Mouse (Mus musculus) stomach, embryonic 16.5 days (tissue): ENCODE results near the gene Rgs3. TPM values are rescaled to one million over a fixed set of nuclear protein-coding genes. Genes with fewer than 3 reads are reported as not detected.

ENCODE experiments used
- ATAC-seq: fragments of 200-750 bp; cut with Nextera tagmentation; 2 replicates; pipeline ENCODE4 v1.8.0; 2017; ENCODE audit warnings: moderate number of reproducible peaks, moderate TSS enrichment; ENCODE audit not compliant: insufficient read depth, low FRiP score
- H3K27ac ChIP-seq: fragments of 300-500 bp; sonication (generic); 2 replicates; pipeline ENCODE4 v1.5.1; 2014; ENCODE audit warnings: low read length
- H3K27me3 ChIP-seq: fragments of 300-500 bp; sonication (generic); 2 replicates; pipeline ENCODE4 v1.6.1; 2014; ENCODE audit warnings: low read length, control low read depth, mixed read lengths; ENCODE audit not compliant: control insufficient read depth, insufficient read depth
- H3K36me3 ChIP-seq: fragments of 300-500 bp; sonication (generic); 2 replicates; pipeline ENCODE4 v1.6.1; 2014; ENCODE audit warnings: low read length; ENCODE audit not compliant: control insufficient read depth, insufficient read depth
- H3K4me1 ChIP-seq: fragments of 300-500 bp; sonication (generic); 2 replicates; pipeline ENCODE4 v1.6.1; 2014; ENCODE audit warnings: low read length, control low read depth, mixed read lengths; ENCODE audit not compliant: control insufficient read depth, insufficient read depth
- H3K4me2 ChIP-seq: fragments of 300-500 bp; sonication (generic); 2 replicates; pipeline ENCODE4 v1.6.1; 2014; ENCODE audit warnings: low read depth, low read length, mixed read lengths
- H3K4me3 ChIP-seq: fragments of 300-500 bp; sonication (generic); replicated peaks from 2 replicates; pipeline ENCODE4 v1.5.1; 2014; ENCODE audit warnings: mild to moderate bottlenecking, low read length
- H3K9ac ChIP-seq: fragments of 300-500 bp; sonication (generic); 2 replicates; pipeline ENCODE4 v1.6.1; 2014; ENCODE audit warnings: low read length
- H3K9me3 ChIP-seq: fragments of 300-500 bp; sonication (generic); replicated peaks from 2 replicates; pipeline ENCODE4 v1.6.1; 2016; ENCODE audit warnings: low read length, control low read depth; ENCODE audit not compliant: control insufficient read depth
- WGBS: fragments of 180-500 bp; shearing (Covaris S2); extraction: QIAGEN DNeasy Blood & Tissue Kit; methylation state at CpG from one replicate; pipeline ENCODE4 v1.1.7; 2014; 5-methylcytosine and 5-hydroxymethylcytosine counted together
- polyA plus RNA-seq: library from polyadenylated mRNA; unstranded; fragments of >200 nt; fragmentation: Nextera tagmentation; extraction: Ambion mirVana; gene quantifications from 2 replicates; pipeline ENCODE4 v1.2.1, GENCODE M21; 2015

The Rgs3 gene
- polyA plus RNA-seq: 51.4 and 55.2 TPM in 2 replicates

DNA sequence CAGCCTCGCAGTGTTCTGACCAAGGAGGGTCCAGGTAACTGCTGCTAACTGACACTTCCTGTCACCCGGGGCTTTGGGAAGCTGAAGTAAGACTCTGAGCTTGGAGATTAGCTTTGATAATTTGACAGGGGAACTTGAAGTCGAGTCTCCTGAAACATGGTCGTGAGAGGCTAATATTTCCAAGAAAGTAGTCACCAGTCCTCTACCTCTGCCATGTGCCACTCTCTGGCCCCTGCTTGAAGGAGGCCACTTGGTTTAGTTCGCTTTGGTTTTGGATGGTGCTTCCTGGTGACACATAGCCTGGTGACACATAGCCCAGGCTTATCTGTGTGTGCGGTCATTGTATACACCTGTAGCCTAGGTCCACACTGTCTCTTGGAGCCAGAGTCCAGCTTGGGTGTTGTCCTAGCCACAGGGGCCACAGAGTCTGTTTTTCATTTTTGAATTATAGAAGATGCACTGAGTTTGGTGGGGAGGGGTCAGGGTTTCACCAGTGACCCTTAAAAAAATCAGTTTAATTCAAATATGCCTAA lies at the start of gene Rgs3:
Gene Rgs3 (plus strand): TSS at position 51 of the 533 bp plus-strand sequence.
- Histone ChIP-seq H3K36me3 (no peaks in the 10 kb centered on the region), H3K9ac (no peak within 1 kb of the TSS), H3K4me3 (no peak within 1 kb of the TSS), H3K9me3 (no peaks in the 10 kb centered on the region), H3K4me1 (no peaks in the 10 kb centered on the region), H3K27me3 (no peaks in the 10 kb centered on the region), H3K4me2 (no peak within 1 kb of the TSS), H3K27ac (no peak within 1 kb of the TSS)
- WGBS: 49% methylated on average over 6 of the region's 6 CpGs
- ATAC-seq: no peak

DNA sequence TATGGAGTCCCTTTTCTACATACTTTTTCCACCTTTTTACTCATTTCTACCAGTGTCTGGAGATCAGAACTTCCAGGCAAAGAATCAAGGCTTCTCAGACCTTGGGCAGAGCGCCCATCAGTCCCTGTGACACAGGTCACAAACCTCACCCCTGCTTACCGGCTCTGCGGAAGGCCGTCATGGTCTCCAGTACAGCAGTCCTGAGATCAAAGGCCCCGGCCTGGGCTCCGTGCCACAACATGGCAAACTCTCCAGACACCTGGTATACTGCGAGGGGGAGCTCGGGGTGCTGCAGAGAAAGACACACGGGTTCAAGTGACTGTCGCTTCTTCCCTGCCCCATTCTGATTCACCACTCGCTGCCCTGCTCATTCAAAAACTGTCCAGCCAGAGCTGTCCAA lies 49.7 kb upstream of the Rgs3 start:
- H3K9ac ChIP-seq: no peak overlapping the region
- H3K27ac ChIP-seq: no peak overlapping the region
- no peak for ATAC-seq
- H3K4me2 ChIP-seq: no peak overlapping the region
- 86% methylated on average over 11 of the region's 11 CpGs for WGBS
- H3K9me3 ChIP-seq: no peaks in the 10 kb centered on the region
- peaks cover 22% of the 10 kb centered on the region for H3K36me3 ChIP-seq
- H3K4me1 ChIP-seq: 0 out of 2 replicates have a peak, but pooled peaks cover under 1% of the 10 kb centered on the region
- H3K4me3 ChIP-seq: no peak overlapping the region
- no peaks in the 10 kb centered on the region for H3K27me3 ChIP-seq

DNA sequence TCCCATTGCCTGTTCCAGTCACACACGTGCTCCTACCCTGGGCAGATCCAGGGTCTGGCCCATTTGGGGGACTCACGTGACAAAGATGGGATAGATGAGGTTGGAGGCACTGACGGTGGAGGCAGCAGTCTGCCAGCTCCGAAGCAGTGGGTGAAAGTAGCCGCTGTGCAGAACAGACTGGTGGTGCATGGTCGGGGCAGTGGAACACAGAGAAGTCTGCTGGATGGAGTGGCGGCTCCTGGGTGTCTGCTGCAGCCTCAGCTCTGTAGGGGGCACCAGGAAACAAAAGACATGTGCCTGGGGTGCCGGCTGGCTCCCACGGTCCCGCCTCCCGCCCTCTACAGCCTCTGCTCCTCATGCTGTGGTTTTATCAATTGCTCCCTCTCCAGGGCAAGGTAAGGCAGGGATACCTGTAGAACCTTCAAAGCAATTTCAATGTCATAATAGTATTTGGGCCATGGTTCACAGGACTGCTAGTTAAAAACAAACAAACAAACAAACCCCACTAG lies 45.6 kb upstream of the Rgs3 start:
- Histone ChIP-seq H3K9ac (no peak overlapping the region), H3K27ac (no peak overlapping the region), H3K4me1 (peaks cover 40% of the 10 kb centered on the region), H3K9me3 (no peaks in the 10 kb centered on the region), H3K36me3 (peaks cover 19% of the 10 kb centered on the region), H3K27me3 (no peaks in the 10 kb centered on the region), H3K4me3 (no peak overlapping the region), H3K4me2 (no peak overlapping the region)
- no peak for ATAC-seq
- WGBS: 55% methylated on average over 11 of the region's 11 CpGs

DNA sequence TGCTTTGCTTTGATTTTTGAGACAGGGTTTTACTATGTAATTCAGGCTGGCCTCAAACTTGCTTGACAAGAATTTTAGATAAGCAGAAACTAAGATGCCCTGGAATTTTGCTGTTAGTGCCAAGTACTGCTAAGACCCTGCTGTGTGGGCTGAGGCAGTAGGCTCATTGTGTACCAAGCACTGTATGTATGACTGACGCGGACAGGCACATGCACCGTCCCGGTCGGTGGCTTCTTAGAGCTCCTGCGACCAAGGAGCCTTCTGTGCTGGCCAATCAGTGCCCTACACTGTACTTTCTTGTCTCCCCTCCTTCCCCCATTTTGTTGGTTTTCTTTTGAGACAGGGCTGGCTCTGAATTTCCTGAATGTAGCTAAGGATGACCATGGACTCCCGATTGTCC lies 44.7 kb upstream of the Rgs3 start:
- Histone ChIP-seq H3K27ac (peak overlapping the region; percentile 52), H3K9me3 (no peaks in the 10 kb centered on the region), H3K4me2 (peak overlapping the region; percentile 81), H3K4me1 (peaks cover 42% of the 10 kb centered on the region), H3K4me3 (no peak overlapping the region), H3K36me3 (peaks cover 14% of the 10 kb centered on the region), H3K9ac (peak overlapping the region; percentile 33; the same call in 1 of the 2 replicates), H3K27me3 (no peaks in the 10 kb centered on the region)
- 81% methylated on average over 7 of the region's 7 CpGs for WGBS
- ATAC-seq: no peak

DNA sequence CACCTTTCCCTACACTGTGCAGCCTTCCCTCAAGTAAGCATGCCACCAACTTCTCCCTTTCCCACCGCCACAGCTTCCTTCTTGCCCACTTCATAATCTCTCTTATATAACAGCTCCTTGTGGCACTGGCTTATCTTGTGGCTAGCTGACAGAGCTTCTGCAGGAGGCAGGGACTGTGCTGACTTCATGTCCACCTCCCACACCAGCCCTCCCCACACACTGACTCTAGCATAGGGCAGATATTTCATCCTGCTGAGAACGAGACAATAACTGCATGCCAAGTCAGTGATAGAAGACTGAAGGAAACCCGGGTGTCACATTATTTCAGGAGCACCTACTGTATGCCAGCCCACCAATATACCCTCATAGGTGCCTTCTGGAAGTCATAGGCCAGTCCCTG lies 44.2 kb upstream of the Rgs3 start:
- WGBS: 60% methylated on average over 3 of the region's 3 CpGs
- H3K9ac ChIP-seq: peak overlapping the region; percentile 56
- no peaks in the 10 kb centered on the region for H3K27me3 ChIP-seq
- no peak for ATAC-seq
- H3K27ac ChIP-seq: peak overlapping the region; percentile 52
- peak overlapping the region; percentile 81 for H3K4me2 ChIP-seq
- H3K36me3 ChIP-seq: peaks cover 14% of the 10 kb centered on the region
- H3K4me1 ChIP-seq: peaks cover 42% of the 10 kb centered on the region
- H3K9me3 ChIP-seq: no peaks in the 10 kb centered on the region
- peak overlapping the region; percentile 18 for H3K4me3 ChIP-seq

DNA sequence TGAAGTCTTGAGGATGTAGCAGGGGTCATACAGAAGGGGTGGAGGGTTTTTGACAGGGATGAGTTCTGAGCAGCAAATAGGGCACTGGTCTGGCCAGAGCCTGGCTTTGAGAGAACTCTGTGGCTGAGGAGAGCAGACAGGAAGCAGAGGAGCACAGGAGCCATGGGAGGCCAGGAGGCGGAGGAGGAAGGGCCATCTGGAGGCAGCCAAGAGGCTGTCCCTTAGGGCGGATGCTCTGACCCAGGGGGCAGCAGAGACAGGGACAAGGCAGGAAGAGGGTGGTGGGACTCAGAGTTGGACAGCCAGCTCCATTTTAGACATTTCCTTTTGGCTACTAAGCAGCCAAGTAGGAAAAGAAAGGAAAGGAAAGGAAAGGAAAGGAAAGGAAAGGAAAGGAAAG lies 43.6 kb upstream of the Rgs3 start:
- Histone ChIP-seq H3K4me3 (peak overlapping the region; percentile 18), H3K9ac (peak overlapping the region; percentile 56), H3K4me1 (peaks cover 42% of the 10 kb centered on the region), H3K27ac (peak overlapping the region; percentile 52), H3K9me3 (no peaks in the 10 kb centered on the region), H3K36me3 (peaks cover 12% of the 10 kb centered on the region), H3K4me2 (peak overlapping the region; percentile 81), H3K27me3 (no peaks in the 10 kb centered on the region)
- no peak for ATAC-seq
- WGBS: 49% methylated on average over 2 of the region's 2 CpGs

DNA sequence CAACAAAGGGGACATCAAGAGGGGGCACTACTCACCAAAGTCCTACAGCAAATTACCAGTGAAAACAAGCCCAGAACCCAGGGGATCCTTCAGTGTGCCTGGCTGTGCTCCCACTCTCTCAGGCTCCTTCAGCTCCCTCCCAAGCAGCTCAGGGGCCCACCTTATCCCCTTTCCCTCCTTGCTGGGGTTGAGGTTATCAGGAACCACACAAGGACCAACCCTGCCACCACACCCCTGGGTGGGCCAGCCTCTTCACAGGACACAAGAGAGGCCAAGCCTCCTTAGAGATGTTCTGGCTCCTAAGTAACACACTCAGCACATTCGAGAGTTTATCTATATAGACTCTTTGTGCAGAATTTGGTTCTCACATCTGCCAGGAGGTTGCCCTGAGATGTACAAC lies 43.1 kb upstream of the Rgs3 start:
- Histone ChIP-seq H3K9me3 (no peaks in the 10 kb centered on the region), H3K4me2 (peak overlapping the region; percentile 81), H3K27me3 (no peaks in the 10 kb centered on the region), H3K27ac (peak overlapping the region; percentile 52), H3K9ac (peak overlapping the region; percentile 63), H3K4me3 (peak overlapping the region; percentile 18), H3K36me3 (peaks cover 9% of the 10 kb centered on the region), H3K4me1 (peaks cover 42% of the 10 kb centered on the region)
- WGBS: 50% methylated on average over 1 of the region's 1 CpGs
- ATAC-seq: 0 out of 2 replicates have a peak, but pooled peaks have one; percentile 31

DNA sequence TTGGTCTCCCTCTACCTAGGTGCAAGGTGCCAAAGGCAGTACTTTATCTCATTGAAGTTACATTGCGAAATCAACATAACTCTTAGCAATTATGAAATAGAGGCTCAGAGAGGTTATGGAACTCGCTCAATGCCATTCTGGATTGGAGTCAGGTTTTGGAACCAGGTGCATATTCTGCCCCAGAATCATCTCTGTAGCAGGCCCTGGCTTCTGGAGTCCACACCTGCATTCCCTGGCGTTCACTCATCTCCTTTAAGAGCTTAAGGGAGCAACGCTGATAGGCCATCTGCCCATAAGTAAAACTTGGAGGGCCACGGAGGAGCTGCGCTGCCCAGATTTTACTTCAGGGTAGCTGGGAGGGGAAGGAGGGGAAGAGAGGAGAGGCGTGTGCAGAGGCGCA lies 42.6 kb upstream of the Rgs3 start:
- Histone ChIP-seq H3K27me3 (no peaks in the 10 kb centered on the region), H3K4me2 (peak overlapping the region; percentile 81), H3K4me3 (no peak overlapping the region; the same call in 1 of the 2 replicates), H3K9me3 (no peaks in the 10 kb centered on the region), H3K36me3 (peaks cover 6% of the 10 kb centered on the region), H3K27ac (peak overlapping the region; percentile 52), H3K9ac (peak overlapping the region; percentile 54), H3K4me1 (peaks cover 42% of the 10 kb centered on the region)
- WGBS: 70% methylated on average over 8 of the region's 8 CpGs
- ATAC-seq: no peak

DNA sequence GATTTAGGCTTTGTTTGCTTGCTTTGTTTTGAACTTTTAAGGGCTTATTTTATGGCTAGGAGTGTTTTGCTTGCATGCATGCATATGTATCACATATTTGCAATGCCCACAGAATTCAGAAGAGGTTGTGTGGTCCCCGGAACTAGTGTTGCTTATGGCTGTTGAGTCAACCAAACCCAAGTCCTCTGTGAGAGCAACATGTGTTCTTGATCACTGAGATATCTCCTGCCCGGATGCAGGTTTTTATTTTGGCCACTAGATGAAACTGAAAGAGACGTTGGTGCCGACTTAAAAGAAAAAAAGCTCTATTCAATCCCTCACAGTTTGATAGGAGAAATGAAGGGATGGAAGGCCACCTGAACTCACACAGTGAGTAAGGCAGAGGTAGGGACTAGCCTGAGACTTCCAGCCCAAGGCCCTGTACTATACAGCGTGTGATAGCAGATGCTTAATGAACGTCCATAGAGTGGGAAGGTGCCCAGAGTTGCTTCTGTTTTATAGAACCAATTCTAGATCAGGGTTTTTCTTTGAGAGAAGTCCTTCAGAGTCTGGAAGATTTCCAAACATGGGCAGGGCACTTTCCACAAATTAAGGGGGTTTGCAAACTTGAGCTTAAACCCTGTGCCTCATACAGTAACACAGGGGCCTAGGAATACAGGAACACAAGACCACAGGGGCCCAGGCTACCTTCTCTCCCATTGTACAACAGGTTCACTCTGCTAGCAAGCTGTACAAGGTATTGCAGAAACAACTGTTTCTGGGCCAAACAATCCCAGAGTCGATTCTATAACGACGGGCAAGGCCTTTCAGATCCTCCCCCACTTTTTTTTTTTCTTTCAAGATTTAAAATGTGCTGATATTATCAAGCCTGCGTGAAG lies 41.9 kb upstream of the Rgs3 start:
- peak overlapping the region; percentile 80 for H3K4me3 ChIP-seq
- H3K27ac ChIP-seq: peak overlapping the region; percentile 97
- ATAC-seq: no peak
- H3K4me2 ChIP-seq: peak overlapping the region; percentile 81
- no peaks in the 10 kb centered on the region for H3K27me3 ChIP-seq
- 62% methylated on average over 10 of the region's 10 CpGs for WGBS
- H3K36me3 ChIP-seq: no peaks in the 10 kb centered on the region
- H3K9ac ChIP-seq: peak overlapping the region; percentile 54
- no peaks in the 10 kb centered on the region for H3K9me3 ChIP-seq
- peaks cover 42% of the 10 kb centered on the region for H3K4me1 ChIP-seq
